Mouse (Mus musculus): Measurements from ENCODE around the gene Marveld1.
A peak's percentile ranks its signal among the peaks of the same experiment; 100 is the strongest.

Gene Marveld1

GRCm38 (mm10) chr19:42147170-42147768 is at the start of gene Marveld1:
Gene Marveld1, plus strand, starts transcription at chr19:42147400.
- DNase-seq (ENCODE audit: low read depth, low spot score): peak; percentile 51

GRCm38 (mm10) chr19:42099406-42099805 is 47.8 kb upstream of the Marveld1 start:
- DNase-seq (ENCODE audit: low read depth, low spot score): no peak

- no peak for DNase-seq (ENCODE audit: low read depth, low spot score)
Observed at GRCm38 (mm10) chr19:42104681-42105080, 42.5 kb upstream of the Marveld1 start.

GRCm38 (mm10) chr19:42115783-42116335 is 31.3 kb upstream of the Marveld1 start:
- no peak for DNase-seq (ENCODE audit: low read depth, low spot score)

GRCm38 (mm10) chr19:42118142-42118541 is 29.1 kb upstream of the Marveld1 start:
- DNase-seq (ENCODE audit: low read depth, low spot score): no peak

- DNase-seq (ENCODE audit: low read depth, low spot score): no peak
Observed at GRCm38 (mm10) chr19:42118596-42118995, 28.6 kb upstream of the Marveld1 start.

GRCm38 (mm10) chr19:42120451-42120850 is 26.7 kb upstream of the Marveld1 start:
- DNase-seq (ENCODE audit: low read depth, low spot score): no peak

GRCm38 (mm10) chr19:42124684-42125083 is 22.5 kb upstream of the Marveld1 start:
- DNase-seq (ENCODE audit: low read depth, low spot score): no peak

- no peak for DNase-seq (ENCODE audit: low read depth, low spot score)
Observed at GRCm38 (mm10) chr19:42125501-42126218, 21.5 kb upstream of the Marveld1 start.

- DNase-seq (ENCODE audit: low read depth, low spot score): no peak
Observed at GRCm38 (mm10) chr19:42126219-42126605, 21.0 kb upstream of the Marveld1 start.

- no peak for DNase-seq (ENCODE audit: low read depth, low spot score)
Observed at GRCm38 (mm10) chr19:42127024-42127423, 20.2 kb upstream of the Marveld1 start.

GRCm38 (mm10) chr19:42128052-42128740 is 19.0 kb upstream of the Marveld1 start:
- peak; percentile 20 for DNase-seq (ENCODE audit: low read depth, low spot score)

GRCm38 (mm10) chr19:42128787-42129508 is 18.3 kb upstream of the Marveld1 start, which contains the start of gene Avpi1:
Gene Avpi1, minus strand, starts transcription at chr19:42129059.
- DNase-seq (ENCODE audit: low read depth, low spot score): peak; percentile 95

GRCm38 (mm10) chr19:42129509-42130293 is 17.5 kb upstream of the Marveld1 start:
- no peak for DNase-seq (ENCODE audit: low read depth, low spot score)

GRCm38 (mm10) chr19:42130294-42130606 is 16.9 kb upstream of the Marveld1 start:
- no peak for DNase-seq (ENCODE audit: low read depth, low spot score)

GRCm38 (mm10) chr19:42131101-42131500 is 16.1 kb upstream of the Marveld1 start:
- no peak for DNase-seq (ENCODE audit: low read depth, low spot score)

- DNase-seq (ENCODE audit: low read depth, low spot score): no peak
Observed at GRCm38 (mm10) chr19:42135070-42135469, 12.1 kb upstream of the Marveld1 start.

GRCm38 (mm10) chr19:42136126-42136525 is 11.1 kb upstream of the Marveld1 start:
- no peak for DNase-seq (ENCODE audit: low read depth, low spot score)

GRCm38 (mm10) chr19:42137167-42137672 is 10.0 kb upstream of the Marveld1 start:
- DNase-seq (ENCODE audit: low read depth, low spot score): no peak

- no peak for DNase-seq (ENCODE audit: low read depth, low spot score)
Observed at GRCm38 (mm10) chr19:42138517-42139285, 8.5 kb upstream of the Marveld1 start.

Measured in CD4-positive helper T cell, adult 2 months (primary cell).